Mouse (Mus musculus) hindbrain, embryonic 13.5 days (tissue): ENCODE data around the gene Tle3. TPM values are rescaled to one million over a fixed set of nuclear protein-coding genes. Genes with fewer than 3 reads are reported as not detected.

ENCODE experiments used
- ATAC-seq: fragments of 200-750 bp; cut with Nextera tagmentation; 2 replicates; pipeline ENCODE4 v1.8.0; 2017; ENCODE audit warnings: moderate TSS enrichment; ENCODE audit not compliant: low FRiP score
- H3K27ac ChIP-seq: fragments of 300-500 bp; sonication (generic); 2 replicates; pipeline ENCODE4 v1.5.1; 2015; ENCODE audit warnings: inconsistent platforms, mild to moderate bottlenecking, moderate library complexity
- H3K27me3 ChIP-seq: fragments of 300-500 bp; sonication (generic); 2 replicates; pipeline ENCODE4 v1.6.1; 2015; ENCODE audit warnings: mild to moderate bottlenecking, inconsistent platforms
- H3K36me3 ChIP-seq: fragments of 300-500 bp; sonication (generic); 2 replicates; pipeline ENCODE4 v1.6.1; 2015; ENCODE audit warnings: mild to moderate bottlenecking, inconsistent platforms
- H3K4me1 ChIP-seq: fragments of 300-500 bp; sonication (generic); replicated peaks from 2 replicates; pipeline ENCODE4 v1.6.1; 2015; ENCODE audit warnings: inconsistent platforms
- H3K4me2 ChIP-seq: fragments of 300-500 bp; sonication (generic); 2 replicates; pipeline ENCODE4 v1.6.1; 2015; ENCODE audit warnings: inconsistent platforms, mild to moderate bottlenecking, moderate library complexity
- H3K4me3 ChIP-seq: fragments of 300-500 bp; sonication (generic); 2 replicates; pipeline ENCODE4 v1.5.1; 2015; ENCODE audit warnings: mild to moderate bottlenecking, inconsistent platforms
- H3K9ac ChIP-seq: fragments of 300-500 bp; sonication (generic); 2 replicates; pipeline ENCODE4 v1.6.1; 2015; ENCODE audit warnings: mild to moderate bottlenecking, inconsistent platforms
- H3K9me3 ChIP-seq: fragments of 300-500 bp; sonication (generic); 2 replicates; pipeline ENCODE4 v1.6.1; 2016; ENCODE audit warnings: inconsistent platforms
- WGBS: fragments of 180-500 bp; shearing (Covaris S2); methylation state at CpG from one replicate; pipeline ENCODE4 v1.1.7; 2015; 5-methylcytosine and 5-hydroxymethylcytosine counted together
- polyA plus RNA-seq: library from polyadenylated mRNA; unstranded; fragments of >200 nt; fragmentation: Nextera tagmentation; extraction: Ambion mirVana; gene quantifications from 2 replicates; pipeline ENCODE4 v1.2.1, GENCODE M21; 2015

Tle3 gene
- polyA plus RNA-seq, 1 experiment from 2014 or later: 32.3 TPM

GRCm38 (mm10) chr9:61336591-61337587, 35.3 kb upstream of the Tle3 start:
- no peaks in the 10 kb centered on the region for H3K36me3 ChIP-seq
- no peak overlapping the region for H3K27ac ChIP-seq
- H3K4me1 ChIP-seq: peaks cover 34% of the 10 kb centered on the region
- peaks cover 81% of the 10 kb centered on the region for H3K27me3 ChIP-seq
- H3K9ac ChIP-seq: no peak overlapping the region
- 36% methylated on average over 17 of the region's 17 CpGs for WGBS
- ATAC-seq: no peak
- no peak overlapping the region for H3K4me3 ChIP-seq
- H3K9me3 ChIP-seq: no peaks in the 10 kb centered on the region
- H3K4me2 ChIP-seq: no peak overlapping the region

- no peaks in the 10 kb centered on the region for H3K9me3 ChIP-seq
- no peak overlapping the region for H3K9ac ChIP-seq
- no peaks in the 10 kb centered on the region for H3K36me3 ChIP-seq
- no peak overlapping the region for H3K4me2 ChIP-seq
- WGBS: 19% methylated on average over 9 of the region's 9 CpGs
- H3K27me3 ChIP-seq: peaks cover 79% of the 10 kb centered on the region
- H3K4me1 ChIP-seq: peaks cover 34% of the 10 kb centered on the region
- ATAC-seq: no peak
- no peak overlapping the region for H3K27ac ChIP-seq
- no peak overlapping the region for H3K4me3 ChIP-seq
These were observed 34.5 kb upstream of the Tle3 start for GRCm38 (mm10) chr9:61337665-61338064.

GRCm38 (mm10) chr9:61339311-61339710, 32.9 kb upstream of the Tle3 start:
- H3K36me3 ChIP-seq: no peaks in the 10 kb centered on the region
- H3K4me1 ChIP-seq: peaks cover 44% of the 10 kb centered on the region
- H3K27ac ChIP-seq: no peak overlapping the region
- H3K27me3 ChIP-seq: peaks cover 70% of the 10 kb centered on the region
- ATAC-seq: no peak
- H3K4me2 ChIP-seq: no peak overlapping the region
- H3K4me3 ChIP-seq: no peak overlapping the region
- H3K9ac ChIP-seq: no peak overlapping the region
- H3K9me3 ChIP-seq: no peaks in the 10 kb centered on the region
- 23% methylated on average over 6 of the region's 6 CpGs for WGBS

DNA sequence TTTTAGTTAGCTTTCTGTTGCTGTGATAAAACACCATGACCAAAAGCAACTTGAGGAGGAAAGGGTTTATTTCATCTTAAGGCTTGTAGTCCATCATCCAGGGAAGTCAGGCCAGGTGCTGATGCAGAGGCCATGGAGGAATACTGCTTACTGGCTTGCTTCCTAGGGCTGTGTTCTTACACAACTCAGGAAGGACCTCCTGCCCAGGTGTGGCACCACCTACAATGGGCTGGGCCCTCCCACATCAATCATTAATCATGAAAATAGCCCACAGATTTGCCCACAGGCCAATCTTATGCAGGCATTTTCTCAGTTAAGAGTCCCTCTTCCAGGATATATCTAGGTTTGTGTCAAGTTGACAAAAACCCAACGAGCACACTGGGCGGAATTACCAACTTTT, 31.8 kb upstream of the Tle3 start:
- no peak overlapping the region for H3K9ac ChIP-seq
- H3K27me3 ChIP-seq: peaks cover 75% of the 10 kb centered on the region
- H3K4me3 ChIP-seq: no peak overlapping the region

DNA sequence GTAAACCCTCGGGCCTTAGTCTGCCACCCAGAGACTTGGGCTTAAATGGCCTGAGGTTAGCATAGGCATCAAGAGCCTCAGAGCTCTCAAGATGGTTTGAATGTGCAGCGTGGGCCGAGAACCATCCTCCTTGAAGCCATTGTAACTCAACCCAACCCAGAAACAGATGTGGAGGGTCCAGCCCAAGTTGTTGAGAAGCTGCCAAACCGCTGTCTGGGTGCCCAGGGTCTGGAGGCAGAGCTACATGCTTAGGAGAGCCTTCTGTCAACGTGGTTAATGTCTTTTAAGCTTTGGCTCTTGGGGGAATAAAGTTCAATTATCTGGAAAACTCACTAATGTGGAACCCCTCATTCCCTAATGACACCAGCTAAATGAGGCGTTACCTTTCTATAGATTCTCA, 29.9 kb upstream of the Tle3 start:
- Histone ChIP-seq H3K9me3 (no peaks in the 10 kb centered on the region), H3K36me3 (no peaks in the 10 kb centered on the region), H3K4me2 (no peak overlapping the region), H3K9ac (no peak overlapping the region), H3K27me3 (peaks cover 76% of the 10 kb centered on the region), H3K4me3 (no peak overlapping the region), H3K4me1 (peaks cover 47% of the 10 kb centered on the region), H3K27ac (no peak overlapping the region)
- 62% methylated on average over 6 of the region's 6 CpGs for WGBS
- no peak for ATAC-seq

More for the DNA sequence above, 31.8 kb upstream of the Tle3 start:
- Histone ChIP-seq H3K36me3 (no peaks in the 10 kb centered on the region), H3K9me3 (no peaks in the 10 kb centered on the region), H3K4me1 (peaks cover 44% of the 10 kb centered on the region), H3K4me2 (no peak overlapping the region), H3K27ac (no peak overlapping the region)
- no peak for ATAC-seq
- 99% methylated on average over 2 of the region's 2 CpGs for WGBS

DNA sequence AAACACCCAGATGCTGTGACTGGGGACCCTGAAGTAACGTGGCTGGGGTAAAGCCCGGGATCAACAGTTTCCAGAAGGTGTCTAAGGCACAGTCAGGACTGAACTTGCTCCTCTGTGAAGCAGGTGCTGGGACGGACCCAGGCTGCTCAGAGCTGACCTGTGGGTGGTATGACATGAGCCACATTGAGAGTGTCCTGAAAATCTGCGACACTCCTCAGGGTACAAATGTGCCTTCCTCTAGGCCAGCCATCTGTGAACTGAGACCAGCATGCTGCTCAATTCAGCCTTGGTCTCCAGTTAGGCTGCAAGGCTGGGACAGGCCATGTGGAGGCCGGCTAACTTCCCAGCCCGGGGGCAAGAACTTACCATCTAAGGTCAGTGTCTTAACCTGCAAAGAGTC, 27.5 kb upstream of the Tle3 start:
- Histone ChIP-seq H3K4me2 (no peak overlapping the region), H3K27ac (no peak overlapping the region), H3K9ac (no peak overlapping the region), H3K4me1 (peaks cover 53% of the 10 kb centered on the region), H3K36me3 (no peaks in the 10 kb centered on the region), H3K4me3 (no peak overlapping the region), H3K9me3 (no peaks in the 10 kb centered on the region), H3K27me3 (peaks cover 61% of the 10 kb centered on the region)
- 76% methylated on average over 6 of the region's 6 CpGs for WGBS
- ATAC-seq: no peak

DNA sequence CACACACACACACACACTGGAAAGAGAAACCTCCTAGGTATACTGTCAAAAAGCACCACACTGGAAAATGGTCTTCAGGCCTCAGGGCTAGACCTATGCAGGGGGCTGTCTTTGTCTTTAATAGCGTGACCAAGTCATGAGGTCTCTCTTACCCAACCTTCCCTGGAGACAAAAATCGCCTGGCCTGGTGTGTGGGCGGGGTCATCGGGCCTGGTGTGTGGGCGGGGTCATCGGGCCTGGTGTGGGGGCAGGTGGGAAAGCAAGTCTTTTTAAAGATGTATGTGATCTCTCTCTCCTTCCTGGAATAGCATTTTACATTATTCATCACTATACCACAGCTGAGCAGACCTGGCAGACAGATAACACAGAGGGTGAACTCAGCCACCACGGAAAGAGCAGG, 25.2 kb upstream of the Tle3 start:
- WGBS: 21% methylated on average over 7 of the region's 7 CpGs
- Histone ChIP-seq H3K4me3 (no peak overlapping the region), H3K36me3 (no peaks in the 10 kb centered on the region), H3K27ac (no peak overlapping the region), H3K9ac (no peak overlapping the region), H3K9me3 (no peaks in the 10 kb centered on the region), H3K27me3 (peaks cover 48% of the 10 kb centered on the region), H3K4me2 (no peak overlapping the region), H3K4me1 (peaks cover 61% of the 10 kb centered on the region)
- ATAC-seq: no peak

- WGBS: 85% methylated on average over 9 of the region's 9 CpGs
- ATAC-seq: no peak
These were observed 24.1 kb upstream of the Tle3 start for GRCm38 (mm10) chr9:61348036-61348435.

GRCm38 (mm10) chr9:61348616-61349015, 23.6 kb upstream of the Tle3 start:
- no peak overlapping the region for H3K9ac ChIP-seq
- no peaks in the 10 kb centered on the region for H3K36me3 ChIP-seq
- H3K27me3 ChIP-seq: peaks cover 47% of the 10 kb centered on the region
- H3K4me1 ChIP-seq: peaks cover 49% of the 10 kb centered on the region
- H3K4me2 ChIP-seq: no peak overlapping the region
- no peak overlapping the region for H3K27ac ChIP-seq
- no peaks in the 10 kb centered on the region for H3K9me3 ChIP-seq
- no peak overlapping the region for H3K4me3 ChIP-seq
- ATAC-seq: no peak
- WGBS: 27% methylated on average over 6 of the region's 6 CpGs

More at GRCm38 (mm10) chr9:61348036-61348435, 24.1 kb upstream of the Tle3 start:
- no peak overlapping the region for H3K27ac ChIP-seq
- H3K27me3 ChIP-seq: peaks cover 47% of the 10 kb centered on the region
- H3K4me1 ChIP-seq: peaks cover 54% of the 10 kb centered on the region
- no peak overlapping the region for H3K4me3 ChIP-seq
- no peak overlapping the region for H3K9ac ChIP-seq
- H3K36me3 ChIP-seq: no peaks in the 10 kb centered on the region
- no peaks in the 10 kb centered on the region for H3K9me3 ChIP-seq
- no peak overlapping the region for H3K4me2 ChIP-seq

GRCm38 (mm10) chr9:61349697-61350096, 22.5 kb upstream of the Tle3 start:
- H3K27me3 ChIP-seq: peaks cover 50% of the 10 kb centered on the region
- ATAC-seq: no peak
- WGBS: 83% methylated on average over 7 of the region's 7 CpGs
- H3K27ac ChIP-seq: no peak overlapping the region
- H3K4me2 ChIP-seq: no peak overlapping the region
- no peaks in the 10 kb centered on the region for H3K9me3 ChIP-seq
- no peak overlapping the region for H3K4me3 ChIP-seq
- H3K4me1 ChIP-seq: peaks cover 48% of the 10 kb centered on the region
- H3K9ac ChIP-seq: no peak overlapping the region
- H3K36me3 ChIP-seq: no peaks in the 10 kb centered on the region

DNA sequence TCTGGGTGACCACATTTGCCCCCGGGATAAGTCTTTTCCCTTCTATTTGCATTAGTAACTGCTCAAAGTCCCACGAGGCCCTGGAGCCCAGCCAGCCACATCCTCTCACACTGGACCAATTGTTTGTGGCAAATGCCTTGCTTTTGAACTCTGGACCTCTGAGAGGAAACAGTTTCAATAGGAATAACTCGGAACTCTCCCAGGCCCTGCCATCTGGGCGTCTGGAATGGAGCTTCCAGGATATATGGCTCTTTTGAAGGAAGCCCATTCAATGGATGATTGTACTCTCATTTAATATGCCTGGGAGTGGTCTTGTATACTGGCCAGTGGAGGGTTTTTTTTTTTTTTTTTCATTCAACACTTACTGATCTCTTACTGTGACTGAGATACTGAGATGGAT, 21.0 kb upstream of the Tle3 start:
- 9% methylated on average over 4 of the region's 4 CpGs for WGBS
- H3K27ac ChIP-seq: no peak overlapping the region
- ATAC-seq: no peak; the same call in 1 of the 2 replicates

DNA sequence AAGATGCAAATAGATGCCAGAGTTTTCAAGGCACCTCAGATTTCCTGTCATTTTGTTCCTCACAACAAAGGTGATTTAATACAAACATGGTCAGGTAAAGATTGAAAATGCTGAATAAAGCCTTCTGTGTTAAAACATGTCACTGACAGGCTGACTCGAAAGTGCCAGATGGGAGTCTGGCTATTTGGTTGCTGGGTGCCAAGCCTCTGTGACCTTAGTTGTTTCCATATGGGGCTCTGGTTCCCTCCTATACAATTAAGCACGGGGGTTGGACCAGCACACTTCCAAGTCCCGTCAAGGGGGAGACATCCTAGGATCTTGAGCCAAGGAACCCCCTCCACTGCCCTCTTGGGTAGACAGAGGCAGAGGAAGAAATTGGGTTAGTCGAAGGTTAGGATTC, 13.2 kb upstream of the Tle3 start:
- H3K27me3 ChIP-seq: peaks cover 27% of the 10 kb centered on the region
- H3K4me2 ChIP-seq: no peak overlapping the region
- no peak overlapping the region for H3K4me3 ChIP-seq
- H3K9ac ChIP-seq: no peak overlapping the region
- H3K4me1 ChIP-seq: peaks cover 43% of the 10 kb centered on the region
- ATAC-seq: no peak
- H3K36me3 ChIP-seq: no peaks in the 10 kb centered on the region
- WGBS: 33% methylated on average over 4 of the region's 4 CpGs
- peaks cover 4% of the 10 kb centered on the region; the same call in 1 of the 2 replicates for H3K9me3 ChIP-seq
- H3K27ac ChIP-seq: no peak overlapping the region

More for the DNA sequence above, 21.0 kb upstream of the Tle3 start:
- Histone ChIP-seq H3K36me3 (no peaks in the 10 kb centered on the region), H3K27me3 (peaks cover 36% of the 10 kb centered on the region), H3K9me3 (no peaks in the 10 kb centered on the region), H3K4me1 (peaks cover 48% of the 10 kb centered on the region), H3K4me3 (no peak overlapping the region), H3K9ac (no peak overlapping the region), H3K4me2 (no peak overlapping the region)

- Histone ChIP-seq H3K36me3 (no peaks in the 10 kb centered on the region), H3K4me3 (no peak overlapping the region), H3K27ac (no peak overlapping the region), H3K27me3 (peaks cover 29% of the 10 kb centered on the region), H3K9ac (no peak overlapping the region), H3K4me1 (peaks cover 43% of the 10 kb centered on the region), H3K4me2 (no peak overlapping the region), H3K9me3 (peaks cover 4% of the 10 kb centered on the region; the same call in 1 of the 2 replicates)
- 90% methylated on average over 3 of the region's 3 CpGs for WGBS
- ATAC-seq: no peak
These were observed 12.4 kb upstream of the Tle3 start for GRCm38 (mm10) chr9:61359741-61360140.
